Mouse (Mus musculus) left cerebral cortex, adult 2 months (tissue): ENCODE results near the gene Chrna10. TPM values are rescaled to one million over a fixed set of nuclear protein-coding genes. Genes with fewer than 3 reads are reported as not detected.

Experiments
- DNase-seq, 2 experiments: peaks; one replicate each; pipeline ENCODE4 v3.0.0; 2021 to 2022; ENCODE audit warnings: low spot score in 2 of 2, mixed read lengths in 1 of 2; ENCODE audit errors: extremely low spot score in 1 of 2
- H3K27ac ChIP-seq: fragments of 200-600 bp; 2 replicates; pipeline ENCODE4 v1.8.1; 2022
- H3K4me3 ChIP-seq: fragments of 200-600 bp; 2 replicates; pipeline ENCODE4 v1.8.1; 2022
- CTCF ChIP-seq: fragments of 200-600 bp; IDR thresholded peaks from 2 replicates; pipeline ENCODE4 v1.8.1; 2022; ENCODE audit warnings: antibody characterized with exemption, mild to moderate bottlenecking, moderate library complexity
- intact Hi-C: fragments of 180-260 bp; cut with DNase I; formaldehyde crosslinking; loops from one replicate; pipeline ENCODE4 v1.15.1; 2025
- total RNA-seq, 2 experiments: library from RNA; stranded (reverse); gene quantifications; 2 replicates each; pipeline ENCODE4 v1.2.3; 2021

Chrna10 gene
- total RNA-seq, 2 experiments from 2014 or later = 0.14 to 0.40 TPM

GRCm38 (mm10) chr7:102078517-102078916 lies 38.1 kb downstream of the Chrna10 start:
- Histone ChIP-seq H3K4me3 (no peak overlapping the region), H3K27ac (no peak overlapping the region)
- peak; percentile 80 for TF ChIP-seq CTCF
- intact Hi-C loops = loop anchor here (2.0 to 5.0 kb wide), 3 partner anchors 80 to 421 kb away; no protein-coding TSS in a partner anchor
- DNase-seq = no peak

- peak; percentile 71 for TF ChIP-seq CTCF
- no peak overlapping the region for H3K4me3 ChIP-seq
- H3K27ac ChIP-seq = no peak overlapping the region
- intact Hi-C loops = loop anchor here (5.0 kb wide), 1 partner anchor 420 kb away; no protein-coding TSS in a partner anchor
- no peak for DNase-seq
These were observed 39.8 kb downstream of the Chrna10 start for GRCm38 (mm10) chr7:102076714-102077296.

- H3K4me3 ChIP-seq = peak overlapping the region; percentile 93
- no peak for TF ChIP-seq CTCF
- intact Hi-C loops = no loop called here
- no peak for DNase-seq
- H3K27ac ChIP-seq = no peak overlapping the region
These were observed 50.3 kb downstream of the Chrna10 start for GRCm38 (mm10) chr7:102066363-102066762.

GRCm38 (mm10) chr7:102065046-102065891 lies 51.4 kb downstream of the Chrna10 start, which contains the start of the genes Rnf121, Xndc1 and Xntrpc:
Gene Rnf121, minus strand, starts transcription at chr7:102065469.
Gene Xndc1, plus strand, starts transcription at chr7:102065511.
Gene Xntrpc, plus strand, starts transcription at chr7:102065713.
- Histone ChIP-seq H3K27ac (peak within 1 kb of the TSS; percentile 78), H3K4me3 (peak within 1 kb of the TSS; percentile 93)
- intact Hi-C loops = loop anchor here (1.0 kb wide), 1 partner anchor 132 kb away; the partner anchor contains the start of gene Lrrc51
- peak; percentile 91 to 92 for DNase-seq
- TF ChIP-seq CTCF = no peak

GRCm38 (mm10) chr7:102064655-102065045 lies 52.0 kb downstream of the Chrna10 start:
- intact Hi-C loops = loop anchor here (1.0 kb wide), 1 partner anchor 131 kb away; the partner anchor contains the start of gene Lrrc51
- peak overlapping the region; percentile 93 for H3K4me3 ChIP-seq
- H3K27ac ChIP-seq = peak overlapping the region; percentile 78
- no peak for TF ChIP-seq CTCF
- DNase-seq = no peak

- H3K4me3 ChIP-seq = peak overlapping the region; percentile 93
- intact Hi-C loops = no loop called here
- no peak for TF ChIP-seq CTCF
- no peak overlapping the region for H3K27ac ChIP-seq
- DNase-seq = no peak
These were observed 52.7 kb downstream of the Chrna10 start for GRCm38 (mm10) chr7:102063891-102064290.

- no peak for DNase-seq
- Histone ChIP-seq H3K27ac (no peak overlapping the region), H3K4me3 (no peak overlapping the region)
- intact Hi-C loops = no loop called here
- no peak for TF ChIP-seq CTCF
These were observed 54.4 kb downstream of the Chrna10 start for GRCm38 (mm10) chr7:102062203-102062602.

- TF ChIP-seq CTCF = no peak
- no peak for DNase-seq
- intact Hi-C loops = no loop called here
- no peak overlapping the region for H3K4me3 ChIP-seq
- H3K27ac ChIP-seq = no peak overlapping the region
These were observed 55.3 kb downstream of the Chrna10 start for GRCm38 (mm10) chr7:102061353-102061752.

Other genes starting within 250 kb of the Chrna10 start
- 1 to 10 TPM; 1.1 to 1.8 TPM for gene Folr1, start 246.0 kb downstream of the Chrna10 start, total RNA-seq
- 10 to 100 TPM; 87.9 to 90.9 TPM for gene Lamtor1, start 210.9 kb downstream of the Chrna10 start, total RNA-seq
- gene Tomt, start 210.5 kb downstream of the Chrna10 start, total RNA-seq = not detected
- gene Lrrc51, start 182.9 kb downstream of the Chrna10 start, total RNA-seq = 1 to 10 TPM; 4.0 to 4.8 TPM
- gene Numa1, start 182.7 kb downstream of the Chrna10 start, total RNA-seq = 100 to 1,000 TPM in 1 of 2 experiments, 10 to 100 TPM in 1; 96.8 to 101 TPM
- 10 to 100 TPM in 1 of 2 experiments, 1 to 10 TPM in 1; 8.5 to 10.2 TPM for gene Il18bp, start 98.1 kb downstream of the Chrna10 start, total RNA-seq
- 10 to 100 TPM; 51.1 to 53.9 TPM for gene Rnf121, start 51.4 kb downstream of the Chrna10 start, total RNA-seq
- 10 to 100 TPM; 25.6 to 28.2 TPM for gene Xndc1, start 51.3 kb downstream of the Chrna10 start, total RNA-seq
- 1 to 10 TPM; 2.6 to 3.0 TPM for gene Xntrpc, start 51.1 kb downstream of the Chrna10 start, total RNA-seq
- gene Trpc2, start 33.7 kb downstream of the Chrna10 start, total RNA-seq = under 1 TPM in 1 of 2 experiments, not detected in 1; 0.91 TPM
- gene Art1, start 15.1 kb downstream of the Chrna10 start, total RNA-seq = not detected
- not detected for gene Art5, start 7.3 kb downstream of the Chrna10 start, total RNA-seq
- 10 to 100 TPM; 41.6 to 45.3 TPM for gene Nup98, start 93.3 kb upstream of the Chrna10 start, total RNA-seq
- gene Pgap2, start 93.4 kb upstream of the Chrna10 start, total RNA-seq = 10 to 100 TPM; 23.1 to 24.6 TPM
- 10 to 100 TPM; 19.2 to 21.7 TPM for gene Rhog, start 139.2 kb upstream of the Chrna10 start, total RNA-seq
- gene Stim1, start 151.0 kb upstream of the Chrna10 start, total RNA-seq = 10 to 100 TPM; 79.9 to 85.5 TPM